Mouse (Mus musculus) hindbrain, embryonic 10.5 days (tissue): ENCODE results near the gene Ndufaf8. TPM values are rescaled to one million over a fixed set of nuclear protein-coding genes. Genes with fewer than 3 reads are reported as not detected.

Experiments
- DNase-seq: peaks from one replicate; pipeline ENCODE4 v3.0.0-alpha.2; 2017; ENCODE audit warnings: low spot score
- H3K27ac ChIP-seq: fragments of 300-500 bp; sonication (generic); 2 replicates; pipeline ENCODE4 v1.5.1; 2016; ENCODE audit warnings: mild to moderate bottlenecking, moderate library complexity
- H3K27me3 ChIP-seq: fragments of 300-500 bp; sonication (generic); 2 replicates; pipeline ENCODE4 v1.6.1; 2016; ENCODE audit warnings: mild to moderate bottlenecking; ENCODE audit not compliant: poor library complexity, insufficient read depth, severe bottlenecking
- H3K36me3 ChIP-seq: fragments of 300-500 bp; sonication (generic); 2 replicates; pipeline ENCODE4 v1.6.1; 2016; ENCODE audit warnings: mild to moderate bottlenecking, moderate library complexity
- H3K4me1 ChIP-seq: fragments of 300-500 bp; sonication (generic); replicated peaks from 2 replicates; pipeline ENCODE4 v1.6.1; 2016; ENCODE audit warnings: mild to moderate bottlenecking
- H3K4me3 ChIP-seq: fragments of 300-500 bp; sonication (generic); 2 replicates; pipeline ENCODE4 v1.5.1; 2016; ENCODE audit warnings: mild to moderate bottlenecking, moderate library complexity
- H3K9me3 ChIP-seq: fragments of 300-500 bp; sonication (generic); 2 replicates; pipeline ENCODE4 v1.6.1; 2016; ENCODE audit warnings: mild to moderate bottlenecking, moderate library complexity
- WGBS: fragments of 180-500 bp; shearing (Covaris S2); methylation state at CpG from one replicate; pipeline ENCODE4 v1.1.7; 2016; 5-methylcytosine and 5-hydroxymethylcytosine counted together
- polyA plus RNA-seq: library from polyadenylated mRNA; unstranded; fragments of >200 nt; fragmentation: Nextera tagmentation; extraction: Ambion mirVana; gene quantifications from 2 replicates; pipeline ENCODE4 v1.2.1, GENCODE M21; 2016

Gene Ndufaf8
- polyA plus RNA-seq, 1 experiment from 2014 or later = 86.4 TPM

- Histone ChIP-seq H3K4me3 (no peak overlapping the region), H3K36me3 (peaks cover 36% of the 10 kb centered on the region), H3K27me3 (no peaks in the 10 kb centered on the region), H3K4me1 (peaks cover 52% of the 10 kb centered on the region), H3K27ac (no peak overlapping the region), H3K9me3 (no peaks in the 10 kb centered on the region)
- WGBS = 93% methylated on average over 8 of the region's 8 CpGs
- no peak for DNase-seq
Observed at GRCm38 (mm10) chr11:120148201-120148855, 49.6 kb downstream of the Ndufaf8 start.

DNA sequence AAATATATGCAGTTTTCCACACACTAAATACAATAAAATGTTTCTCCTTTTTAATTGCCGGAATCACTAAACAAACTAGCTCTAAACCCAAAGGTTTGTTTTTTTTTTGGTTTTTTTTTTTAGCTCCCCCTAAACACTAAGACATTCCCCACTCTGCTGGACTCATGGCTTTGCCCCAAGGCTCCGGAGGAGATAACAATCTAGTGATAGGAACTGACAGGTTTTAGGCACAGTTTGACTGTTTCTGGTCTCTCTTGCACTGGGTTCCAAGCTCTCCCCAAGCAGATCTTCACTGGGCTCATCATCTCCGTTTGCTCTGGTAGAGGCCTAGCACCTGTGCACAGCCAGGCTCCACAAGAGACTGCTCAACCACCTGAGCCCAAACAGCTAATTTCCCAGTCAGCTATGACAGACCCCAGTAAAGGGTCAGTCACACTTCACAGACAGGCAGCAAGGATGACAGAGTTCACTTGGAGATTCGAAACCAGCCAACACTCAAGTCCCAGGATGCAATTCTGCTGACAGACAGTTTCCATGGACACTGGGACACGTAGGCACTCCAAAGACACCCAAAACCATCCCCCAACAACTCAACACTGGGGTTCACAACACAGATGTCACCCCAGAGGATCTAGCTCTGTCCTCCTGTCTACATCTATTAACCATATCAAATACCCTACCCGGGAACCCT is 50.9 kb downstream of the Ndufaf8 start:
- peak overlapping the region; percentile 94 for H3K4me3 ChIP-seq
- H3K9me3 ChIP-seq = no peaks in the 10 kb centered on the region
- peaks cover 40% of the 10 kb centered on the region for H3K4me1 ChIP-seq
- H3K27me3 ChIP-seq = no peaks in the 10 kb centered on the region
- 53% methylated on average over 6 of the region's 6 CpGs for WGBS
- H3K36me3 ChIP-seq = peaks cover 24% of the 10 kb centered on the region
- no peak for DNase-seq
- H3K27ac ChIP-seq = peak overlapping the region; percentile 91

Other genes with a start within 250 kb of the Ndufaf8 start
- 112 and 114 TPM in 2 replicates for gene Chmp6, start 185.5 kb upstream of the Ndufaf8 start, polyA plus RNA-seq
- gene Baiap2, start 156.2 kb upstream of the Ndufaf8 start, polyA plus RNA-seq = 9.8 and 11.0 TPM in 2 replicates
- 1.6 and 3.2 TPM in 2 replicates for gene Aatk, start 51.8 kb upstream of the Ndufaf8 start, polyA plus RNA-seq
- 39.6 and 45.4 TPM in 2 replicates for gene Cep131, start 12.1 kb upstream of the Ndufaf8 start, polyA plus RNA-seq
- gene Tepsin, start 197 bp upstream of the Ndufaf8 start, polyA plus RNA-seq = 21.4 and 25.3 TPM in 2 replicates
- 99.1 and 114 TPM in 2 replicates for gene Slc38a10, start 52.4 kb downstream of the Ndufaf8 start, polyA plus RNA-seq
- 17.0 and 18.8 TPM in 2 replicates for gene Bahcc1, start 134.0 kb downstream of the Ndufaf8 start, polyA plus RNA-seq
- gene Actg1, start 249.6 kb downstream of the Ndufaf8 start, polyA plus RNA-seq = 3,119 and 3,536 TPM in 2 replicates